Mouse (Mus musculus): ENCODE results near the gene Ifitm3.

DNA sequence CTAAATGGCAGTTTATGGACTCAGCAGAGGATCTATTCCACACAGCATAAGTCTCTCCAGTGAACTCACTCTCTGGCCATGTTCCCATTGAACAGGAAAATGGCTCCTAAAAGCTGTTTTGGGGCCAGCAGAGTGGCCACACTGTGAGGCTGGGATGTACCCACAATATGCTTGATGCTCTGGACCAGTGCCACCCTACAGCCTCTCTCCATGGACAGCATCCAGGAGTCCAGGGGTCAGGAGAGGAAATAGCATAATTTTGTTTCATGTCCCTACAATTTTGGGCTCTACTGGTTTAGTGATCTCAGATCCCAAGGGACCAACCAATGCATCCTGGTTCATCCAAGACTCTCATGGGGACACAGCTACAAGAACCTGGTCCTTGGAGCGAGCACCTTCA, 47.0 kb upstream of the Ifitm3 start:
- TF ChIP-seq CTCF (IDR thresholded peaks at IDR 0.05; ENCODE audit: insufficient read depth, low read depth, low read length) (no peak), POLR2A (IDR thresholded peaks at IDR 0.05; ENCODE audit: insufficient read depth, low read depth, low read length) (no peak)
